Comparison of ENCODE assay signal across 8 mouse cellular contexts in genomic region chr5:126671156-126671555, GRCm38 (mm10).
DNase-seq lines count a peak whose midpoint lies in the region; ATAC-seq and TF ChIP-seq lines count a peak whose summit lies in the region.

No protein-coding gene starts in this region.

- H3K27ac ChIP-seq in intestine, postnatal 0 days (ENCODE audit: low read depth, low read length): no peak overlapping the region
- H3K27ac ChIP-seq in intestine, embryonic 15.5 days: no peak overlapping the region
- H3K27ac ChIP-seq in liver, embryonic 14.5 days: no peak overlapping the region

- H3K27me3 ChIP-seq in intestine, postnatal 0 days (replicated peaks; ENCODE audit: control insufficient read depth, insufficient read depth, low read length): no peaks in the 10 kb centered on the region
- H3K27me3 ChIP-seq in intestine, embryonic 15.5 days (replicated peaks): no peaks in the 10 kb centered on the region
- no peaks in the 10 kb centered on the region for H3K27me3 ChIP-seq in liver, embryonic 14.5 days (ENCODE audit: control insufficient read depth, insufficient read depth, low read length)

- no peak overlapping the region for H3K4me2 ChIP-seq in intestine, postnatal 0 days (replicated peaks; ENCODE audit: low read depth)
- H3K4me2 ChIP-seq in intestine, embryonic 15.5 days (replicated peaks): no peak overlapping the region
- no peak overlapping the region for H3K4me2 ChIP-seq in liver, embryonic 14.5 days (ENCODE audit: low read depth)

- no peak overlapping the region for H3K9ac ChIP-seq in intestine, postnatal 0 days (ENCODE audit: low read depth, low read length)
- no peak overlapping the region for H3K9ac ChIP-seq in intestine, embryonic 15.5 days
- no peak overlapping the region for H3K9ac ChIP-seq in liver, embryonic 14.5 days (replicated peaks)

- H3K4me1 ChIP-seq in intestine, postnatal 0 days (replicated peaks; ENCODE audit: control insufficient read depth, insufficient read depth, low read length): no peaks in the 10 kb centered on the region
- H3K4me1 ChIP-seq in intestine, embryonic 15.5 days (replicated peaks): no peaks in the 10 kb centered on the region
- no peaks in the 10 kb centered on the region for H3K4me1 ChIP-seq in liver, embryonic 14.5 days (replicated peaks; ENCODE audit: control insufficient read depth in 2 of 2, insufficient read depth in 2 of 2, low read length in 1 of 2)

- peak; percentile 55 for TF ChIP-seq CTCF in intestine, postnatal 0 days (IDR thresholded peaks at IDR 0.05; ENCODE audit: low read depth)
- TF ChIP-seq CTCF in liver, embryonic 14.5 days (IDR thresholded peaks at IDR 0.05; ENCODE audit: low read depth): peak; percentile 27; the same call in 1 of the 2 replicates

- H3K36me3 ChIP-seq in intestine, postnatal 0 days (ENCODE audit: control insufficient read depth, insufficient read depth): no peaks in the 10 kb centered on the region
- H3K36me3 ChIP-seq in intestine, embryonic 15.5 days: no peaks in the 10 kb centered on the region
- H3K36me3 ChIP-seq in liver, embryonic 14.5 days (replicated peaks; ENCODE audit: control insufficient read depth, insufficient read depth, low read depth): no peaks in the 10 kb centered on the region

- H3K9me3 ChIP-seq in intestine, postnatal 0 days (ENCODE audit: control insufficient read depth): no peaks in the 10 kb centered on the region
- no peaks in the 10 kb centered on the region for H3K9me3 ChIP-seq in intestine, embryonic 15.5 days
- H3K9me3 ChIP-seq in liver, embryonic 14.5 days (ENCODE audit: control insufficient read depth, low read length): no peaks in the 10 kb centered on the region

- no peak for TF ChIP-seq EP300 in liver, embryonic 14.5 days (IDR thresholded peaks at IDR 0.05; ENCODE audit: low read depth)

- H3K4me3 ChIP-seq in intestine, postnatal 0 days (ENCODE audit: low read depth, low read length): no peak overlapping the region
- no peak overlapping the region for H3K4me3 ChIP-seq in intestine, embryonic 15.5 days (replicated peaks)
- H3K4me3 ChIP-seq in liver, embryonic 14.5 days (ENCODE audit: insufficient read depth in 1 of 2, low read depth in 2 of 2, low read length in 2 of 2): no peak overlapping the region

- 68% methylated on average over 1 of the region's 1 CpGs for WGBS in intestine, postnatal 0 days
- WGBS in intestine, embryonic 15.5 days: 55% methylated on average over 1 of the region's 1 CpGs
- 73% methylated on average over 1 of the region's 1 CpGs for WGBS in liver, embryonic 14.5 days (ENCODE audit: insufficient replicate concordance)

- no peak for ATAC-seq in intestine, postnatal 0 days
- no peak for ATAC-seq in intestine, embryonic 15.5 days
- ATAC-seq in liver, embryonic 14.5 days (ENCODE audit: insufficient read depth): no peak

- DNase-seq in Muller cell, postnatal 12 days (ENCODE audit: inconsistent ontology term): peak; percentile 7
- DNase-seq in c-Kit-positive CD71-negative TER-119-negative erythroid progenitor cells, embryonic 14.5 days (ENCODE audit: low read depth): peak; percentile 1
- peak; percentile 52 for DNase-seq in kidney, adult 9 months
- DNase-seq in liver, embryonic 14.5 days (ENCODE audit: low read depth in 3 of 3, low spot score in 3 of 3): no peak
- no peak for DNase-seq in adipocyte (ENCODE audit: low spot score)
- DNase-seq in ovary, postnatal 10 days (ENCODE audit: low spot score): no peak

Comparison
In these comparisons a context has a peak if more than half of its experiments do, and no peak if none do; other contexts are left out.
1. DNase-seq: peak in Muller cell, postnatal 12 days (single experiment), c-Kit-positive CD71-negative TER-119-negative erythroid progenitor cells, embryonic 14.5 days (single experiment) and kidney, adult 9 months (single experiment); none in liver, embryonic 14.5 days (0 of 3), adipocyte (single experiment) and ovary, postnatal 10 days (single experiment).